Mouse (Mus musculus): ENCODE results near the gene Gtpbp8.

DNA sequence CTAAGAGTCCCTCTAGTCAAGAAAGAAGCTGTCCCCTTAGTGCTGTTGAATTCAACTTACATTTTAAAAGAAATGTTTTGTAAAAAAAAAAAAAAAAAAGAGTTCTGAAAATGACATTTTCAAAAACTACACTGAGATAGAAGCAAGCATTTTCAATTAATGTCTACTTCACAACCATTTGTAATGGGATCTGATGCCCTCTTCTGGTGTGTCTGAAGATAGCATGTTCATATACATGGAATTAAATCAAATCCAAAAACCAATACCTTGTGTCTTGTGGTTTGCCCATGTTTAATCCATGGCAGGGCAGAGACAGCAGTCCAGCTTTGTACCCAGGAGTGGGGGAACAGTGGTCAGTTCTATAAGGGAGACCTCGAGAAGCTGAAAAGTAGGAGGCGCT lies 28.3 kb downstream of the Gtpbp8 start:
- TF ChIP-seq POLR2A (IDR thresholded peaks at IDR 0.05; ENCODE audit: extremely low read depth, insufficient read depth, low read length): no peak
- no peak for TF ChIP-seq CTCF (IDR thresholded peaks at IDR 0.05; ENCODE audit: extremely low read depth, insufficient read depth, low read length)

Data from cortical plate, adult 2 months (tissue).